Mouse (Mus musculus) embryonic facial prominence, embryonic 12.5 days (tissue): ENCODE measurements around the gene Herc3. TPM values are rescaled to one million over a fixed set of nuclear protein-coding genes. Genes with fewer than 3 reads are reported as not detected.
A peak's percentile ranks its signal among the peaks of the same experiment; 100 is the strongest.
"Not testable (repeated sequence)": the region's sequence is repeated elsewhere in the genome, so short reads cannot be mapped to it uniquely, and the experiment has no call there.

Experiments
- ATAC-seq: fragments of 200-750 bp; cut with Nextera tagmentation; 2 replicates; pipeline ENCODE4 v1.8.0; 2017; ENCODE audit not compliant: insufficient number of reproducible peaks, insufficient read depth, low FRiP score, low TSS enrichment
- H3K27ac ChIP-seq: fragments of 300-500 bp; sonication (generic); 2 replicates; pipeline ENCODE4 v1.5.1; 2016; ENCODE audit warnings: mild to moderate bottlenecking
- H3K27me3 ChIP-seq: fragments of 300-500 bp; sonication (generic); 2 replicates; pipeline ENCODE4 v1.6.1; 2016; ENCODE audit warnings: mild to moderate bottlenecking, moderate library complexity
- H3K36me3 ChIP-seq: fragments of 300-500 bp; sonication (generic); 2 replicates; pipeline ENCODE4 v1.6.1; 2016; ENCODE audit warnings: mild to moderate bottlenecking
- H3K4me1 ChIP-seq: fragments of 300-500 bp; sonication (generic); 2 replicates; pipeline ENCODE4 v1.6.1; 2016
- H3K4me2 ChIP-seq: fragments of 300-500 bp; sonication (generic); replicated peaks from 2 replicates; pipeline ENCODE4 v1.6.1; 2016; ENCODE audit warnings: mild to moderate bottlenecking, moderate library complexity
- H3K4me3 ChIP-seq: fragments of 300-500 bp; sonication (generic); 2 replicates; pipeline ENCODE4 v1.5.1; 2016; ENCODE audit warnings: mild to moderate bottlenecking
- H3K9ac ChIP-seq: fragments of 300-500 bp; sonication (generic); 2 replicates; pipeline ENCODE4 v1.6.1; 2016; ENCODE audit warnings: mild to moderate bottlenecking, moderate library complexity
- H3K9me3 ChIP-seq: fragments of 300-500 bp; sonication (generic); 2 replicates; pipeline ENCODE4 v1.6.1; 2016; ENCODE audit warnings: mild to moderate bottlenecking, moderate library complexity
- WGBS: fragments of 180-500 bp; shearing (Covaris S2); methylation state at CpG from one replicate; pipeline ENCODE4 v1.1.7; 2016; 5-methylcytosine and 5-hydroxymethylcytosine counted together
- polyA plus RNA-seq: library from polyadenylated mRNA; unstranded; fragments of >200 nt; fragmentation: Nextera tagmentation; extraction: Ambion mirVana; gene quantifications from 2 replicates; pipeline ENCODE4 v1.2.1, GENCODE M21; 2016

The Herc3 gene
- 7.2 and 11.1 TPM in 2 replicates for polyA plus RNA-seq

DNA sequence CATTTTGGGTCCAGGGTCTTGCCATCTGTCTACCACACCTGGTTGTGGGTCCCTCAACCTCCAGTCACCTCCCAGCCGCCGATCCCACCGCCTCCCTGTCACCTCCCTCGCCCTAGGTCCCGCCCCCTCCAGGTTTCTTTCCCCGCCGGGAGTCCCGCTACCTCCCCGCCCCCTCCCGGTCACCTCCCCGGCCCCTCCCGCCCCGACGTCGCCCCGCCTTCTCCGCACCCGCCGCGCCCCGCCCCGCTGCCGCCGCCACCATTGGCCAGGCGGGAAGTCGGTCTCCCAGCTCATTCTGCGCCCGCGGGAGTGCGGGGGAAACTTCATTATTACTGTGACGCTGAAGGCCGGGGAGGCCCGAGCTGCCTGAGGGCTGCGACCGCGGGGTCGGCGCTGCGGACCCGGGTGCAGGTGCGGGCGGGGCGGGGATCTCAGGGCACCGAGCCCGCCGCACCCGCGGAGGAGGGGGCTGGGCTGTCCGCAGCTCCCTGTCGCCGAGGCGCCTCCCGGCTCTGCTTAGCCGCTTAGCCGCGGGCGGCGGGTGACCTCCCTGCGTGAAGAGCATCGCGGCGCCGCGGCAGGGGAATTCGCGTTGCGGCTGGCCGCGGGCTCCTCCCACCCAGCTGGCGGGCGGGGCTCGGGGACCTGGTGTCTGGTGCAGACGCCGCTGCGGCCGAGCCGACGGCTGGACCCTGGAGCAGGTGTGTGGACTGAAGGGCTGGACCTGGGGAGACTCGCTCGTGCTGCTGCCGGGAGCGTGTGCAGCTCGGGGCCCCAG is at the start of gene Herc3:
Gene Herc3 (plus strand): TSS at position 234 of the 778 bp plus-strand sequence.
- no peaks in the 10 kb centered on the region for H3K27me3 ChIP-seq
- 0 out of 2 replicates have a peak, but pooled peaks cover 4% of the 10 kb centered on the region for H3K4me1 ChIP-seq
- H3K27ac ChIP-seq, result peak within 1 kb of the TSS; percentile 72
- no peaks in the 10 kb centered on the region for H3K9me3 ChIP-seq
- H3K4me3 ChIP-seq, result peak within 1 kb of the TSS; percentile 77
- no peaks in the 10 kb centered on the region for H3K36me3 ChIP-seq
- H3K9ac ChIP-seq, result peak within 1 kb of the TSS; percentile 69
- peak; percentile 85 for ATAC-seq
- H3K4me2 ChIP-seq, result peak within 1 kb of the TSS; percentile 83
- WGBS, result under 1% methylated on average over 79 of the region's 83 CpGs

DNA sequence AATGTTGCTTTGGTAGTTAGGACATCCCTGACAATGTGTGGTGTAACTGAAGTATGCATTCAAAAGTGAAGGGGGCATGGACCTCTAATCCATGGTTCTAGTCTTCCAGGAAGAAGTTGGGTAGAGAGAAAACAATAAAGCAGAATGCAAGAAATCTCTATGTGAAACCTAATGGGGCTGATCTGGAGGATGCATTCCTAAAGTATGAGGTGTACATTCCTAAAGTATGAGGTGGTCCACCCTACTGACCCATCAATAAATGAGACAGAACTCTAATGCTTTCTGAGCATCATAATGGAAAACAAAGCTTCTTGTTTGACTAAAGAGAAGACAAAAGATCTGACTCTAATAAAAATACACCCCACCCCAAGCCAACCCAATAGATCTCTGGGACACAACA is 29.9 kb upstream of the Herc3 start:
- no peaks in the 10 kb centered on the region for H3K4me1 ChIP-seq
- no peak for ATAC-seq
- no peak overlapping the region for H3K27ac ChIP-seq
- H3K4me2 ChIP-seq, result no peak overlapping the region
- H3K27me3 ChIP-seq, result no peaks in the 10 kb centered on the region
- H3K4me3 ChIP-seq, result no peak overlapping the region
- no peaks in the 10 kb centered on the region for H3K36me3 ChIP-seq
- no peak overlapping the region for H3K9ac ChIP-seq
- no peaks in the 10 kb centered on the region for H3K9me3 ChIP-seq

DNA sequence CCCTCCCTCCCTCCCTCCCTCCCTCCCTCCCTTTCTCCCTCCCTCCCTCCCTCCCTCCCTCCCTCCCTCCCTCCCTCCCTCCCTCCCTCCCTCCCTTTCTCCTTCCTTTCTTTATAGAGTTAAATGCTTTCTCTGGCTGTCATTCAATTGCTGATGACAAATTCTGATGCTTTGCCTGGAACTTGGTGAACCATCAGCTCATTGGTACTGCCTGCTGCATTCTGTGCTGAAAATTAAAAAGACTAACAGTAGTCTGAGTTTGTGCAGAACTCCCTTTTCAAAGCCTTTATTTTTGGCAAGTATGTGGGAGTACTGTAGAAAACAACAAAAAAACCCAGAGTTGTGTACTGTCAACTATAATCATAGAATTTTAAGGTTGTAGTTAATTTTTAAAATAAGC is 16.9 kb upstream of the Herc3 start:
- Histone ChIP-seq H3K4me2 (no peak overlapping the region), H3K9ac (no peak overlapping the region), H3K9me3 (no peaks in the 10 kb centered on the region), H3K27me3 (no peaks in the 10 kb centered on the region), H3K4me3 (no peak overlapping the region), H3K4me1 (no peaks in the 10 kb centered on the region), H3K36me3 (no peaks in the 10 kb centered on the region), H3K27ac (no peak overlapping the region)
- ATAC-seq, result no peak

DNA sequence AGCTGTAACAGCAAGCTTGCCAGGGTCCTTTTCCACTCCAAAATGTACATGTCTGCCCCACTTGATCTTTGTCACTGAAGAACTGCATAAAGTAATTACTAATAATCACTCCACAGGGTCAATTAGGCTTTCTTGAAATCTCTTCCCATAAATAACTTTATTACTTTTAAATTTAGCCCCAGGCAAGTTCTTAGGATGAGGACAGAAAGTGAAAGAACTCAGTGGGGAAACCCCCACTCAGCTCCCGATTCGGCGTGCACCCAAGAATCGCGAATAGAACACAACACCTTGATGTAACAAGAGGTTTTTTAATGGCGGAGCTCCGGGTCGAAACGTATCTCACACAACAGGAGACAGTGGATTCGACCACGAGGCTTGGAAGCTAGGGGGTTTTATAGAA is 14.2 kb upstream of the Herc3 start:
- H3K27me3 ChIP-seq, H3K4me1 ChIP-seq, ATAC-seq, H3K9me3 ChIP-seq, H3K27ac ChIP-seq, H3K4me3 ChIP-seq, H3K4me2 ChIP-seq, H3K9ac ChIP-seq, H3K36me3 ChIP-seq: not testable (repeated sequence)
- 92% methylated on average over 6 of the region's 11 CpGs for WGBS

DNA sequence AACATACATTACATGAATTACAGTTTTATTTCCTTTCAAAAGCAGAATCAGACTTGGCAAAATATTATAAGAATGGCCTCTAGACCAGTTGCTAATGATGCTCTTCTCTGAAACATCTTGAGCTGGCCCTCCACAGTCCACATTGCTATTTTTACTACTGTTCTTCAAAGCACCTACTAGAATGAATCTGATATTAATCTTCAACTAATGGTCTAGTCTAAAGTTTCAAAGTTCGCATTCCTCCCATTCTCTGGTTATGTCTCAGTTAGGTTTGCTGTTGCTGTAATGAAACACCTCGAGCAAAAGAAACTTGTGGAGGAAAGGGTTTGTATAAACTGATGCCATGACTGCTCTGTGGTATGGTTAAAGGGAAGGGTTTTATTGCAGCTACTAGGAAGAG is 5.6 kb upstream of the Herc3 start:
- Histone ChIP-seq H3K27me3 (no peaks in the 10 kb centered on the region), H3K27ac (no peak overlapping the region), H3K4me3 (no peak overlapping the region), H3K4me2 (no peak overlapping the region), H3K9me3 (no peaks in the 10 kb centered on the region), H3K4me1 (no peaks in the 10 kb centered on the region), H3K36me3 (no peaks in the 10 kb centered on the region), H3K9ac (no peak overlapping the region)
- 79% methylated on average over 2 of the region's 2 CpGs for WGBS
- ATAC-seq, result no peak

DNA sequence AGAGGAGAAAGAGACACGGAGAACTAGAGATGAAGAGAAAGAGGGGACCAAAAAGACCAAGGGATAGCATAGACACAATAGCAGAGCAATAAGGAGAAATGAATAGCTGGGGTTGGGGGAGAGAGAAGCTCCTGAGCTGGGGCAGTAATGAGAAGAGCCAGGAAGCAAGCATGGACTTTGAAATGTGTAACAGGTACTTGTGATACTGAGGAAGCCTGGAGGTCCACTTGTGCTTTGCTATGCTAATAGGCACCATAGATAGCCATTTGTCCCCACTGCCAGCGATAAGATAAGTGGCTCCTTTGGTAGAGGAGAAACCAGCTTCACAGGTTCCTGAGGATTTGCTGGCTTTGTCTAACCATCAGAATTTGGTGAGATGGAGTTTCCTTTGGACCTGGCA is 5.2 kb upstream of the Herc3 start:
- no peak overlapping the region for H3K9ac ChIP-seq

DNA sequence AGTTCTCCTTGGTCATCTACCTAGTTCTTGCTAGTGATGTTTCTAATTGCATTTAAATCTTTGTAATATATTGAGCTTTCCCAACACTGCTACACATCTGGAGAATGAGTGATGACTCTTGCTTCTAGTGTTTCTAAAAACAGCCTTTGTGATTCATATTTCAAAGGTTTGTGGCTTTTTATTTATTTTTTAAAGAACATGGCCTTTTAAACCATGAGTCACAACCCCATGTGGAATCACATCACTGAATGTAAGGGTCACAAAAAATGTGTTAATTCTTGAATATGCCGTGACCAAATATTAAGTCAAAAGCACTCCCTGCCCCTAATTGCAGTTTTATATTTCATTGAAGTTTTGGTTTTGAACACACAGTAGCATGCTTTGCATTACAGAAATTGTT is 2.7 kb upstream of the Herc3 start:
- Histone ChIP-seq H3K4me3 (no peak overlapping the region), H3K27ac (no peak overlapping the region), H3K9me3 (no peaks in the 10 kb centered on the region), H3K36me3 (no peaks in the 10 kb centered on the region), H3K27me3 (no peaks in the 10 kb centered on the region), H3K4me1 (0 out of 2 replicates have a peak, but pooled peaks cover 4% of the 10 kb centered on the region), H3K9ac (no peak overlapping the region), H3K4me2 (no peak overlapping the region)
- WGBS, result 70% methylated on average over 1 of the region's 1 CpGs
- no peak for ATAC-seq

More for the DNA sequence above, 5.2 kb upstream of the Herc3 start:
- H3K27ac ChIP-seq, result no peak overlapping the region
- WGBS, result 83% methylated on average over 2 of the region's 2 CpGs
- H3K36me3 ChIP-seq, result no peaks in the 10 kb centered on the region
- ATAC-seq, result no peak
- no peaks in the 10 kb centered on the region for H3K9me3 ChIP-seq
- no peak overlapping the region for H3K4me2 ChIP-seq
- no peaks in the 10 kb centered on the region for H3K4me1 ChIP-seq
- H3K4me3 ChIP-seq, result no peak overlapping the region
- no peaks in the 10 kb centered on the region for H3K27me3 ChIP-seq

DNA sequence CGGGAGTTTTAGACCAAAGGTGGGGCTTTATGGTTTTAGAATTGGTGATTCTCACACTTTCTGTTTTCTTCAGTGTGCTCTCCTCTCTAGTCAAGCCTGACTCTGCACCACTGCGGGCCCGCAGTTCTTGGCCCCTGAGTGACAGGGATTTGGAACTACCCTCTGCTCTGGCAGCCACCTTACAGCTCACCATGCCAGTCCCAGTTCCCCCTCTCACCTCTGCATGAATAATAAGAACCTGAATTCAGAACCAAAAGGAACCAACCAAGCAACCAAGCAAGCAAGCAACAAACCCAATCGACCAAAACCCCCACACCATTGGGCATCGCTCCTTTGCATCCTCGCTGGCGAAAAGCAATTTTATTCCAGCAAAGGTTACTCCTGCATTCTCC is 429 bp upstream of the Herc3 start:
- peak overlapping the region; percentile 77 for H3K4me3 ChIP-seq
- H3K36me3 ChIP-seq, result no peaks in the 10 kb centered on the region
- 0 out of 2 replicates have a peak, but pooled peaks cover 4% of the 10 kb centered on the region for H3K4me1 ChIP-seq
- H3K4me2 ChIP-seq, result peak overlapping the region; percentile 83
- no peaks in the 10 kb centered on the region for H3K9me3 ChIP-seq
- 14% methylated on average over 7 of the region's 7 CpGs for WGBS
- no peak for ATAC-seq
- H3K27me3 ChIP-seq, result no peaks in the 10 kb centered on the region
- H3K27ac ChIP-seq, result no peak overlapping the region
- 0 out of 2 replicates have a peak overlapping the region, but pooled peaks have one; percentile 69 for H3K9ac ChIP-seq

DNA sequence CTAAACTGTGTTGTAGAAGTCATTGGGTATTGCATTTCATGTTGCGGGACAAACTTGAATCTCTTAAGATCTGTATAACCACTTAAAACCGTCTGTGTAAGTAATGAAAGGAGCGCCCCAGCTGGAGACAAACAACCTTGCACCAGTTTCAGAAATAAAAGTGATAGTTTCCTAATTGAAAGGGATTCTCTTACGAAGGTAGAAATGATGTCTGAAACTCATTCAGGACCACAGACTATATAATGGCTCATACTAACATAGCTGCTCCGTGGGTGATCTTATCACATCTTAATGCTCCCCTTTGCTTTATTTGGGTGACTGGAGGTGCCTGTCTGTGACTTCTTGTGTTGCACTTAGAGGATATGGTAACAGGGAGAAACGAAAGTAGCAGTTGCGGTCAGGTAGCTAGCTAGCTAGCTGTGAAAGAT is 1.3 kb downstream of the Herc3 start:
- Histone ChIP-seq H3K27me3 (no peaks in the 10 kb centered on the region), H3K27ac (no peak overlapping the region), H3K9me3 (no peaks in the 10 kb centered on the region), H3K9ac (no peak overlapping the region), H3K36me3 (no peaks in the 10 kb centered on the region), H3K4me2 (peak overlapping the region; percentile 83), H3K4me1 (0 out of 2 replicates have a peak, but pooled peaks cover 4% of the 10 kb centered on the region), H3K4me3 (peak overlapping the region; percentile 77; the same call in 1 of the 2 replicates)
- 37% methylated on average over 7 of the region's 7 CpGs for WGBS
- ATAC-seq, result no peak

DNA sequence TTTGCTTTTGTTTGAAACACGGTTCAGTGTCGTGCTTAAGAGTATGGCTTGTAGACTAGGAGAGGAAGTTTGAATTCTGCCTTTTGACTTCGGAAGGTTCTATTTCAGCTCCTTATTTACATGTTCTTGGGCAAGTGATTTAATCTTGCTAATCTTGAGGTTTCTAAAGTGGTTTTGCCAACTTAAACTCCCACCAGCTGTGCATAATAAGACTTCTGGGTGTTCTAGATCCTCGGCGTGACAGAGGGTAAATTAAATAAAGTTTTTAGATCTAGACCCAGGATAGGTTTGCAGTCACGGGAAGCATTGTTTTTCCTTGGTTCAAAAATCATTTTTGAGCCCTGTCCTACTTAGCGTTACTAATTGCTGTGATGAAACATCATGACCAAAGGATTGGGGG is 3.2 kb downstream of the Herc3 start:
- no peaks in the 10 kb centered on the region for H3K36me3 ChIP-seq
- no peak overlapping the region for H3K27ac ChIP-seq
- ATAC-seq, result no peak
- no peak overlapping the region for H3K4me3 ChIP-seq
- H3K4me2 ChIP-seq, result no peak overlapping the region
- H3K4me1 ChIP-seq, result 0 out of 2 replicates have a peak, but pooled peaks cover 4% of the 10 kb centered on the region
- no peaks in the 10 kb centered on the region for H3K9me3 ChIP-seq
- H3K27me3 ChIP-seq, result no peaks in the 10 kb centered on the region
- WGBS, result 76% methylated on average over 7 of the region's 7 CpGs
- H3K9ac ChIP-seq, result no peak overlapping the region

DNA sequence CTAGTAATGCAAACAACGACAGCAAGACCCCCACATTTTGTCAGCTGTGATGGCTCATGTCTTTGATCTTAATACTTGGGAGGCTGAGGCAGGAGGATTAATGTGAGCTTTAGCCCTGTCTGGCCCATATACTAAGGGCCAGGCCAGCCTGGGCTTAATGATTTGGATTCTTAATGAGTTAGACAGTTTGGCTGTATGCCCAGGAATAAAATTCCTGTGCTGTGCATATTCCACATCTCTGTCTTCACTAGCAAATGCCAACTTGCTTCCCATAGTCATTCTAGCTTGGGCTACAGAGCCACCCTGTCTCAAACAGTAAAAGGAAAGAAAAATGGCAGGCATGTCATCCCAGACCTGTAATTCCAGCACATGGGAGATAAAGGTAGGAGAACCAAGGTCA is 4.3 kb downstream of the Herc3 start:
- H3K9me3 ChIP-seq, result no peaks in the 10 kb centered on the region
- H3K27ac ChIP-seq, result no peak overlapping the region
- no peak overlapping the region for H3K4me3 ChIP-seq
- no peaks in the 10 kb centered on the region for H3K27me3 ChIP-seq
- H3K9ac ChIP-seq, result no peak overlapping the region
- WGBS, result 92% methylated on average over 1 of the region's 1 CpGs
- H3K36me3 ChIP-seq, result no peaks in the 10 kb centered on the region
- no peak overlapping the region for H3K4me2 ChIP-seq
- ATAC-seq, result no peak
- 0 out of 2 replicates have a peak, but pooled peaks cover 4% of the 10 kb centered on the region for H3K4me1 ChIP-seq

DNA sequence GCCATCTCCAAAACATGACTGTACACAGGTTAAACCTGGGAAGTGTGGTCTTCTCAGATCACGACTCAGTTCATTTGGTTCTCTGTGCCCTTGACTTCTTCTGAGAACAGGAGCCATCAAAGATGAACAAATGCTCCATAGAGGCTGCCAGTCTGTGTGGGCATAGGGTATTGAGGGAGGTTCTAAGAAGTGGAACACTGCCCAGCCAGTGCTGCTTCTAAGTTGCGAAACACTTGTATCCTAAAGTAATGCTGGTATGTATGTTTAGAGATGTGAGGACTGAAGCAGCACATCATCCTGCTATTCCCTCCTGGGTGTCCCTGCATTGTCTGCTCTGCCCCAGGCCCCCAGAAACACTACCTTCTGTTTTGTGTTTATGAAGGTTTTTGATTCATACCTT is 5.2 kb downstream of the Herc3 start:
- H3K4me3 ChIP-seq, result no peak overlapping the region
- no peak for ATAC-seq
- no peak overlapping the region for H3K9ac ChIP-seq
- H3K36me3 ChIP-seq, result no peaks in the 10 kb centered on the region
- H3K27ac ChIP-seq, result no peak overlapping the region
- H3K9me3 ChIP-seq, result no peaks in the 10 kb centered on the region
- no peaks in the 10 kb centered on the region for H3K27me3 ChIP-seq
- 0 out of 2 replicates have a peak, but pooled peaks cover 4% of the 10 kb centered on the region for H3K4me1 ChIP-seq
- WGBS, result 86% methylated on average over 2 of the region's 2 CpGs
- H3K4me2 ChIP-seq, result no peak overlapping the region
